Mouse (Mus musculus): ENCODE results near the gene Aftph.

DNA sequence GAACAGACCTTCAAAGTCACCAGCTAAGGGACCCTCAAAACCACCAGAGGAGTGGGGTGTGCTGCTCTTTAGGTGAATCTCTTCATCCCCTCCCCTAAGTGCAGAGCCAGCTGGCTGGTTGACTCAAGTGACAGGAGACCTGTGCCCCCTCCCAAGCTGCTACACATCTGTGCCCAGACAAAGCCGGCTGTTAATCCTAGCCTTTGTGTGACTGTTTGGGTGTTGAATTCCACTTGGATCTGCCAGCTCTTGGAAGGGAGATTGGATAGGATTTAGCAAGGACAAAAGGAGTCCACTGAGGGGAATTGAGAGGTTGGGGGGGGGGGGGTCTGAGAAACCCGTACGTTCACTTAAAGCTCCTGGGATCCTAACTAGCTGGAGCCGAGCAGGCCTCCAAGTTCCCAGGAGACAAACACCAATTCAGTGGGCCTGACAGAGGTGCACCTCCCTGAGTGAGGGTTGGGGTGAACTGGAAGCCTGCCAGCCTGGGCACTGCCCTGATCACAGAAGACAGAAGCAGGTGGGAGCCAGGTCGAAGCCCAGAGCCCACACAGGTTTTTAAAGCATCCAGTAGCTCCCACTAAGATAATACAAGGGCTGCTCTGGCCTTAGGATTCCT is 77.7 kb downstream of the Aftph start:
- no peak for TF ChIP-seq CTCF (conservative IDR thresholded peaks at IDR 0.05; ENCODE audit: low read length)
- TF ChIP-seq POU5F1 (IDR thresholded peaks at IDR 0.05; ENCODE audit: borderline replicate concordance, low read length): no peak
